Mouse (Mus musculus): ENCODE results near the gene Mast2.

Mast2 gene

GRCm38 (mm10) chr4:116464126-116464981 lies at the start of gene Mast2:
TSS of gene Mast2 (minus strand) at chr4:116464183.
- DNase-seq (ENCODE audit: low spot score in 2 of 2), result peak; percentile 49 to 58

DNA sequence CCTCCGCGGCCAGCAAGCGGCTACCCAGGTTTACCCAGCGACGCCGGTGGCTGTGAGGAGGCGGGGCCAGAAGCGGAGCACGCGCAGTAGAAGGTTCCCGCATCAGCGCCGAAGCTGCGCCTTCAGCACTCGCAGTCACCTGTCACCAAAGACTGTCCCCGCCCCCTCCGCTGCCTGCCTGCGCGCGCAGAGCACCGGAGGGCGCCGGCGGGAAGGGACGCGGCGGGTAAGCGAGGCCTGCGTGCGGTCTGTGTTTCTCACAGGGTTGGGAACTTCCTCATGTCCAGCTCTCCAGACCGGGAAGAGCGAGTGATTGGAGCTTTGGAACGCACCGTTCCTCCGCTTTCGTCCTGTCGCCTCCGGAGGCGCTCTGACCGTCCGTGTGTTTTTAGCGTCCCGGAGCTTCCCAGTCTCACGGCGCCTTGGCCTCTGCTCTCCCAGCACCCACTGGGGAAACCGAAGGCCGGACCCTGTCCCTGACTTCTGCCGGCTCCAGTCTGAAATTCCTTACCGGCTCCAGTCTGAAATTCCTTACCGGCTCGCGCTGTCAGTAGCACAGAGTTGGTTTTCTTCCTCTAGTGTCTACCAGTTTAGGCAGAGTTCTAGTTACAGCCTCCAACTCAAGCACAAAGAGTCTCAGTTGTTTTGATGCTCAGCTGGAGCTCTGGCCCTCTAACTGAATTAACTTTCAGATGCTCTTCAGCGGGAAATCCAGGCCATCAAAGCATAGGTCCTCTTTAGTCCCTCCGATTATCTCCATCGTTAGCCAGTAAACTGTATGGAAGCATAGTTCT lies 43.6 kb upstream of the Mast2 start, which contains the start of gene Ipp:
Gene Ipp (plus strand): TSS at position 125 of the 794 bp plus-strand sequence.
- DNase-seq (ENCODE audit: low spot score in 2 of 2), result peak; percentile 87 to 90

GRCm38 (mm10) chr4:116506886-116507424 lies 43.0 kb upstream of the Mast2 start:
- peak in 1 of 2 experiments; percentile 7 for DNase-seq (ENCODE audit: low spot score in 2 of 2)

DNA sequence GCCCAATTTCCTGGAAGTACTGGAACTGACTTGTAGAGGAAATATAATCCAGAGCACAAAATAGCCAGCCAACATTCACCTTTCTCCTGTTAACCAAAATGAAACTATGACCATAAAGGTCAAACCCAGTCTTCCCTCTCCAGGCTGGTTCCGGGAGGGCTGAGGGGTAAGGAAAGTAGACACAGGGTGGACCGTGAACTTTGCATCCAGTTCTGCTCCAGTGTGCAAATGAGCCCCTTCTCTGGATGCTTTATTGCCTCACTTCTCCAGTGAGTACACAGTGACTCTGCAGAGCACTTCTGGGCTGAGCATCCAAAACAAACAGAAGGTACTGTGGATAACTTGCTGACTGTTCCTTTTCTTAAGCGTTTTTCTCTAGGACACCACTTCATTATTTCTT lies 36.0 kb upstream of the Mast2 start:
- DNase-seq (ENCODE audit: low spot score in 2 of 2), result no peak

GRCm38 (mm10) chr4:116493646-116494045 lies 29.7 kb upstream of the Mast2 start:
- no peak for DNase-seq (ENCODE audit: low spot score in 2 of 2)

DNA sequence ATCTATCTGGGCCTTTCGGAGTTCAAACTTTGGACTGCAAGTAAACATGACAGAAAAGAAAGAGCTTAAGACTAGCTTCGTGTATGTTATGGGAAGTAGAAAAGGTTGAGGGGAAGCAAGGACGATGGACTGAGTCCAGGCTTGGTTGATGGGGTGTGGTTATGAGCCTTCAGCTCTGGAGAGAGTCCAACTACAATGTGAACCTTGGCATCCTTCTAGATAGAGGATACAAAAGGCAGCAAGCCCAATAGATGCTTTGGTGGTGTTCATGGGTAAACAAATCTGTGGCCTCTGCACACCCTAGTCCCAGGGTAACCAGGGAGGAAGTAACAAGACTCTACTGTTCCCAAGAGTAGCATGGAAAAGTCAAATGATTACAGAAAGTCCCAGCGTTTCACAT lies 28.5 kb upstream of the Mast2 start:
- DNase-seq (ENCODE audit: low spot score in 2 of 2), result no peak

DNA sequence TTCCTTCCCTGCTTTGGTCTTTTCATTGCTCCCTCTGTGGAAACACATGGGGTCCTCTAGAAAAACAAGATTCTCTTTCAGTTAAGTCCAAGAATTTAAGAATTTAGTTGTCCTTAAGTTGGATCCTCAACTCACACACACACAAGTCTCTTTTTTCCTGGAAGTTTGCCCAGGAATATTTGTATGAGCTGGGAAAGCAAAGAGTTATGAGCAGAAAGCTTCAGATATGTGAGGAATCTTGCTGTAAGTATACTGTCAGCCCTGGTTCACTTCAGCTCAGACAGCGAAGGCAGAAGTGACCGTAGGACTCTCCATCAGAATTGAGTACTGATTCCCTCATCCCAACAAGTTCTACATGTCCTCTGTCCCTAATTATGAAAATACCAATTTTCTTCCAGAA lies 27.9 kb upstream of the Mast2 start:
- DNase-seq (ENCODE audit: low spot score in 2 of 2), result no peak

- DNase-seq (ENCODE audit: low spot score in 2 of 2), result no peak
Observed at GRCm38 (mm10) chr4:116491119-116491536, 27.1 kb upstream of the Mast2 start.

- DNase-seq (ENCODE audit: low spot score in 2 of 2), result no peak
Observed at GRCm38 (mm10) chr4:116483476-116483875, 19.5 kb upstream of the Mast2 start.

DNA sequence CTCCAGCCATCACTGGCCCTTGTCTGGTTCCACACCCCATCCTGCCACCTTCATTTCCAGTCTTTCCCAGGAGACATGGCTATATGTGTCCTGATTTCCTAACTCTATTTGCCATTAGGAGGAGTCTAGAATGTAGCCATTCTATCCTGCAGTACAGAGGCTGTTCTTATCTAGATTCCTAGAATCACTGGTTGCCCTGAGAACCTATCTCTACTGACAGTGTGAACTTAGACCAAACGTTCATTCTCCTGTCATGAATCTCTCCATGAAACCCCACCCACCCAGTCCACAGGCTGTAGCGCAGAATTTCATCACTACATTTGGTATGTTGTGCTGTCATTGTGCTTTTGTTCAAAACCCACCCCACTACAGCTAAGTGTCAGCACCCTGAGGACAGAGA lies 17.3 kb upstream of the Mast2 start:
- DNase-seq (ENCODE audit: low spot score in 2 of 2), result no peak

- peak in 1 of 2 experiments; percentile 21 for DNase-seq (ENCODE audit: low spot score in 2 of 2)
Observed at GRCm38 (mm10) chr4:116463231-116464125, 505 bp downstream of the Mast2 start.

- DNase-seq (ENCODE audit: low spot score in 2 of 2), result no peak
Observed at GRCm38 (mm10) chr4:116461943-116462342, 2.0 kb downstream of the Mast2 start.

- DNase-seq (ENCODE audit: low spot score in 2 of 2), result no peak
Observed at GRCm38 (mm10) chr4:116451553-116451952, 12.4 kb downstream of the Mast2 start.

DNA sequence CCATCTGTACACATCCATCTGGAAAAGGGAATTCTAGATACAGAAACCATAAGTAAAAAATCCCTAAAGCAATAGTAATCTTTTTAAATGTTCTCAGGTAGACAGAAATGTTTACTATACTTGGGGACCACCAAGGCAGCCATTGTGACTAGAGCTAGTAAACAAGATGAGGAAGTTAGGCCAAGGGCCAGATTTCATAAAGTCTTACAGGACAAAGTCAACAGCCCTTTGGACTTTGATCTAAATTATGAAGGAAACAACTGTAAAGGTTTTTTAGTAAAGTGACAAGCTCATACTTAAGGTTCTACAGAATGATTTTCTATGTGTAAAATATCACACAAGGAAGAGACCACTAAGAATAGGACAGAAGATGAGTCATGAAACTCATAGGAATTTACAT lies 14.0 kb downstream of the Mast2 start:
- DNase-seq (ENCODE audit: low spot score in 2 of 2), result no peak

GRCm38 (mm10) chr4:116448673-116449072 lies 15.3 kb downstream of the Mast2 start:
- peak in 1 of 2 experiments; percentile 11 for DNase-seq (ENCODE audit: low spot score in 2 of 2)

DNA sequence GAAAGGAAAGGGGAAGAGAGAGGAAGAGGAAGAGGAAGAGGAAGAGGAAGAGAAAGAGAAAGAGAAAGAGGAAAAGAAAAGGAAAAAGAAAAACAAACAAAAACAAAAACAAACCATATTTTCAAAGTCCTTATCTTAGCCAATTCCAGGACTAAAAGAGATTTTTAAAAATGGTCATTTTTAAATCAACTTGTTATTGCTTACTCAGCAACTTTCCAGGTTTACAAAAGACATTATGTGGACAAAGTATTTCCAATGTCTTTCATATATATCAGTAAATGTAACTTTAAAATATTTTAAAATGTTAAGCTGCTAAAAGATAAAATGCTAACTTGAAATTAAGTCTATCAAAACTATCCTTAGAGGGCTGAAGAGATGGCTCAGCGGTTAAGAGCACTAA lies 24.6 kb downstream of the Mast2 start:
- no peak for DNase-seq (ENCODE audit: low spot score in 2 of 2)

DNA sequence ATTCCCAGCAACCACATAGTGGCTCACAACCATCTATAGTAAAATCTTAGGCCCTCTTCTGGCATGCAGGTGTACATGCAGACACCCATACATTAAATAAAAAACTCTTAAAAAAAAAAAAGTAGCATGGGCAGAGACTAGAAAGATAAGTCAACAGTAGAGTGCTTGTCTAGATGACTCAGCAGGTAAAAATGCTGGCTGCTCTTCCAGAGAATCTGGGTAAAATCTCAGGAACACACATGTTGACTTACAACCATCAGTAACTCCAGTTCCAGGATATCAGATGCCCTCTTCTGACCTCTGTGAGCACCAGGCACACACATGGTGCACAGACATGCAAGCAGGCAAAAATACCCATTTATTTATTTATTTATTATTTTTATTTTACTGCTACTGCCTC lies 25.4 kb downstream of the Mast2 start:
- no peak for DNase-seq (ENCODE audit: low spot score in 2 of 2)

DNA sequence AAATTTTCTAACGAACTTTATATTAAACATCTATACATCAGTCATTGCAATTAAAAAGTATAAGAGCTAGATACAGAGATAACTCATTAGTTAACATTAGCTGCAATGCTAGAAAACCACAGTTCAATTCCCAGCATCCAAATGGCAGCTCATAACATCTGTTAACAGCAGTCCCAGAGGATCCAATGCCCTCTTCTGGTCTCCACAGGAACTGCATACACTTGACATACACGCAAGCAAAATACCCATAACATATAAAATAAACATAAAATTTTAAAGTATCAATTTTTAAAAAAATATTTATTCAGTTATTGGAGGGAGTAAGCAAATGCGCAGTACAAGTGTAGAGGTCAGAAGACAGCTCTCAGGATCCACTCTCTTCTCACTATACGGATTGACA lies 28.4 kb downstream of the Mast2 start:
- no peak for DNase-seq (ENCODE audit: low spot score in 2 of 2)

GRCm38 (mm10) chr4:116422186-116422585 lies 41.8 kb downstream of the Mast2 start:
- no peak for DNase-seq (ENCODE audit: low spot score in 2 of 2)

- DNase-seq (ENCODE audit: low spot score in 2 of 2), result no peak
Observed at GRCm38 (mm10) chr4:116421170-116421569, 42.8 kb downstream of the Mast2 start.

DNA sequence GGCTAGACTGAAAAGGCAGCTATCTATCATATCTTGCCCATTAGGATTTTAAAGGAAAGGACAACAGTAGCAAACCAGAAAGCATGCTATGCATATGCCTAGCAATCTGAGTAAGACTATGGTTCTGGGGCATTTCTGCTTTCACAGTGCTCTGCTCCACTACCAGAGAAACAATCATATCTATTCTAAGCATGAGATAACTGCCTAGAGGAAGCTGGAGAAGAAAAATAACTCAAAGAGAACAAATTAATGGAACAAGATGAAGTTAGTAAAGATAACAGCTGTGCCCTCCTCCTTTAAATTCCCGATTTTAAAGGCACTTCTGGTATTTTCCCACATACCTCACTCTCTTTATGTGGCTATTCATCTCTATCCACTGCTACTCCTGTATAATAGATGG lies 51.0 kb downstream of the Mast2 start:
- no peak for DNase-seq (ENCODE audit: low spot score in 2 of 2)
